Mouse (Mus musculus): ENCODE data around the gene Guca2b. TPM values are rescaled to one million over a fixed set of nuclear protein-coding genes. Genes with fewer than 3 reads are reported as not detected.

The Guca2b gene
- polyA plus RNA-seq (2011; ENCODE audit: insufficient read depth, insufficient read length, low read depth, missing spikeins) = not detected in 2 replicates

DNA sequence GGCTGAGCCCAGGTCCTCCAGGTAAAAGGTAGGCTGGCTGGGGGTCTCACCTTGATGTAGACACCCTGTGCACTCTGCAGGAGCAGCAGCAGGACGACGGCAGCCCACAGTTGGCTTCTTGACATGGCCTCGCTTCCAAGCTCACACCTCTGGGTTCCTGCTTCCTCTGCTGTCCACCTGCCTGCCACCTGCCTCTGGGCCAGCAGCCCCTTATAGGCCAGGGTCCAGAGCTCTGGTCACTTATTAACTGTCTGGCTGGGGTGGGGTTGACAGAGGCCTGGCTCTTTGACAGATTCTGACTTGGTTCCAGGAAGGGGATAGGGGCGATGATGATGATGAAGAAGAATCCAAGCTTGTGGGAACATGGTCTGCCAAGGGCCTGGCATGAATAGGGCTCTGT lies at the start of gene Guca2b:
Gene Guca2b (minus strand): TSS at position 224 of the 400 bp plus-strand sequence.
- H3K36me3 ChIP-seq (ENCODE audit: control insufficient read depth, insufficient read depth, low read length, poor library complexity, severe bottlenecking) = no peaks in the 10 kb centered on the region
- no peak within 1 kb of the TSS for H3K4me3 ChIP-seq (ENCODE audit: low read depth, low read length)
- H3K4me1 ChIP-seq (ENCODE audit: control insufficient read depth, insufficient read depth, low read length) = no peaks in the 10 kb centered on the region
- H3K9ac ChIP-seq (ENCODE audit: low read depth, poor library complexity, severe bottlenecking) = no peak within 1 kb of the TSS
- no peak for TF ChIP-seq POLR2A (IDR thresholded peaks at IDR 0.05; ENCODE audit: insufficient read depth, low read length)
- TF ChIP-seq EP300 (IDR thresholded peaks at IDR 0.05; ENCODE audit: insufficient read depth, low read depth, low read length) = no peak
- no peak for TF ChIP-seq CTCF (IDR thresholded peaks at IDR 0.05; ENCODE audit: low read depth, low read length)
- H3K27me3 ChIP-seq (ENCODE audit: control insufficient read depth, insufficient read depth, low read length, poor library complexity, severe bottlenecking) = no peaks in the 10 kb centered on the region
- H3K27ac ChIP-seq (ENCODE audit: insufficient read depth, low read length) = no peak within 1 kb of the TSS
- H3K9me3 ChIP-seq (replicated peaks; ENCODE audit: control insufficient read depth, insufficient read depth, low read length, poor library complexity, severe bottlenecking) = peaks cover 4% of the 10 kb centered on the region; the same call in 1 of the 2 replicates

DNA sequence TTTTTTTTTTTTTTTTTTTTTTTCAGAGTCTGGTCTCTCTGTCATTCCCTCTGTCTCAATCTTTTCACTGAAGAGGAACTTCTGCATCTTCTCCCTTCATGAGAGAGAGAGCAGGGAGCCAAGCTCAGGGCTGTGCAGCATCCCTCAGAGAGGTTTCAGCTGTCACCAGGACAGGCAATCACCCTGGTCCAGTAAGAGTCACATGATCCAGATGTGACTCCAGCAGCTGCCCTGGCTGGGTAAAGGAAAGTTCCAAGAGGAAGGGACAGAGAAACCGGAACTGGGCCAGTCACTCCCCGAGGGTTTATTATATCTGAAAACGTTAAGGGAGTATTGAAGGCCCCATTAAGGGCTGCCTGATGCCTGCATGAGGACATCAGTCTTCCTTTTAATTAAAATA lies 49.0 kb upstream of the Guca2b start:
- Histone ChIP-seq H3K9me3 (replicated peaks; ENCODE audit: control insufficient read depth, insufficient read depth, low read length, poor library complexity, severe bottlenecking) (no peaks in the 10 kb centered on the region), H3K4me1 (ENCODE audit: control insufficient read depth, insufficient read depth, low read length) (no peaks in the 10 kb centered on the region), H3K27ac (ENCODE audit: insufficient read depth, low read length) (no peak overlapping the region), H3K36me3 (ENCODE audit: control insufficient read depth, insufficient read depth, low read length, poor library complexity, severe bottlenecking) (no peaks in the 10 kb centered on the region), H3K4me3 (ENCODE audit: low read depth, low read length) (no peak overlapping the region), H3K9ac (ENCODE audit: low read depth, poor library complexity, severe bottlenecking) (no peak overlapping the region), H3K27me3 (ENCODE audit: control insufficient read depth, insufficient read depth, low read length, poor library complexity, severe bottlenecking) (no peaks in the 10 kb centered on the region)
- TF ChIP-seq CTCF (IDR thresholded peaks at IDR 0.05; ENCODE audit: low read depth, low read length) (no peak), EP300 (IDR thresholded peaks at IDR 0.05; ENCODE audit: insufficient read depth, low read depth, low read length) (no peak), POLR2A (IDR thresholded peaks at IDR 0.05; ENCODE audit: insufficient read depth, low read length) (no peak)

DNA sequence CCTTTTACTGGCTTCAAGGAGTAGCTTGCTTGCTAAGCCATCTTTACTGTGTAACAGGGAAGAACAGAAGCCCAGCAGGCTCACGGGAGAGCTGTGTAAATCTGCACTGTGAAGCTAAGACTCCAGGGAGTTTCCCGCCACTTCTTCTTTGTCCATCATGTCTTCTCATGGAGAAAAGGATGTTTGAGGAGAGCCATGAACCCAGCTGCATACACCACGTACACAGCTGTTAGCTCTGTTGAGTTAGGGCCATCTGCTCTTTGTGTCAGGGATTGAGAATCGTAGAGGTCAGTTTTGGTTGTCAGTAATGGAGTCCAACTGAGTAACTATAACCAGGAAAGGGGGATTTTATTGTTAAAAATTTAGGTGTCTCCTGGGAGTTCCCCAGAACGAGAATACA lies 48.6 kb upstream of the Guca2b start:
- Histone ChIP-seq H3K4me3 (ENCODE audit: low read depth, low read length) (no peak overlapping the region), H3K27me3 (ENCODE audit: control insufficient read depth, insufficient read depth, low read length, poor library complexity, severe bottlenecking) (no peaks in the 10 kb centered on the region), H3K9ac (ENCODE audit: low read depth, poor library complexity, severe bottlenecking) (no peak overlapping the region), H3K36me3 (ENCODE audit: control insufficient read depth, insufficient read depth, low read length, poor library complexity, severe bottlenecking) (no peaks in the 10 kb centered on the region), H3K9me3 (replicated peaks; ENCODE audit: control insufficient read depth, insufficient read depth, low read length, poor library complexity, severe bottlenecking) (no peaks in the 10 kb centered on the region), H3K27ac (ENCODE audit: insufficient read depth, low read length) (no peak overlapping the region), H3K4me1 (ENCODE audit: control insufficient read depth, insufficient read depth, low read length) (no peaks in the 10 kb centered on the region)
- TF ChIP-seq POLR2A (IDR thresholded peaks at IDR 0.05; ENCODE audit: insufficient read depth, low read length) (no peak), CTCF (IDR thresholded peaks at IDR 0.05; ENCODE audit: low read depth, low read length) (no peak)

DNA sequence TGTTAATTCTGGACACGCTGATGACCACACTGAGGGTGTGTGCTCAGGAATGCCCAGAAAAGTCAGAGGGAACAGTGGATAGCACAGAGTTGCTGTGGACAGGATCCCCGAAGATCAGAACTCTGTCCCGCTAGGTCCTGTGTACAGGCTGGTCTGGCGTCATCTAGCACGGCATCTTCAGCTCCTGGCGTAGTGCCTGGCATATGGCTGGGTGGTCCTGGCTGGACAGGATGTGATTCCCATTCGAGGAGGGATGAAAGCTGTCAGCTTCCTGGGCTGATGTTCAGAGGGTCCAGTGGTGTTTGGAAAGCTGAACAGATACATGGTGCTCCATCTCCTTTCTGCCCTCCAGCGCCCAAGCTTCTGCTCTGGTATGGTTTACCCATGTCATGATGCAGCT lies 45.2 kb upstream of the Guca2b start:
- H3K4me1 ChIP-seq (ENCODE audit: control insufficient read depth, insufficient read depth, low read length) = no peaks in the 10 kb centered on the region

DNA sequence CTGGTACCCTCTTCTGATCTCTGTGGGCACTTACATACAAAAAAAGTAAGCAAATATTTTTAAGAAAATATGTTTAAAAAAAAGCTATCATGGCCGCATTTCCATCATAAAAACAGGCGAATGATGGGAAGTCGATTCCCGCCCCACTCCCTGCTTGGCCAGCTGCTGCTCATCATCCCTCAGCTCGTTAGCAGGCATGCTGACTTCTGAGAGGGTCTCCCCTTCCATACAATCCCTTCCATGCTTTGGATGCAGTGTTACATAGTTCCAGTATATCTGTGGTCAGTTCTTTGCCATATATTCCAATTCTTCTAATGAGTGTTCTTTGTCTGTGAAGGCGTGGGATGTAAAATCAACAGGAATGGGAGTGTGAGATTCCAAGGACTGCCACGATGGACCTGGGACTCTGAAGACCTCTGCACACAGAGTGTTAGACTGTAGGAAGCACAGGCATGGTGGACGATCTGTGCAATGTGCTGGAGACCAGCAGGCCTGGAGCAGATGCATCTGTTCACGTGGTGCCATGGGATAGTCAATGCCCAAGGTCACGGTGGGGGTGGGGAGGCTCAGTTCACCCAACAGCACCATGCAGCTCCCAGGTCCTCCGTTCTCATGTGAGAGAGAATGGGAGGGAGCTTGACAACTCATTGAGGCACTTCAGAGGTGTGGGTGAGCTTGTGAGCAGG lies 42.7 kb upstream of the Guca2b start:
- H3K27ac ChIP-seq (ENCODE audit: insufficient read depth, low read length) = no peak overlapping the region
- no peaks in the 10 kb centered on the region for H3K27me3 ChIP-seq (ENCODE audit: control insufficient read depth, insufficient read depth, low read length, poor library complexity, severe bottlenecking)
- H3K4me1 ChIP-seq (ENCODE audit: control insufficient read depth, insufficient read depth, low read length) = no peaks in the 10 kb centered on the region
- no peaks in the 10 kb centered on the region for H3K9me3 ChIP-seq (replicated peaks; ENCODE audit: control insufficient read depth, insufficient read depth, low read length, poor library complexity, severe bottlenecking)
- H3K4me3 ChIP-seq (ENCODE audit: low read depth, low read length) = no peak overlapping the region
- TF ChIP-seq POLR2A (IDR thresholded peaks at IDR 0.05; ENCODE audit: insufficient read depth, low read length) = no peak
- TF ChIP-seq CTCF (IDR thresholded peaks at IDR 0.05; ENCODE audit: low read depth, low read length) = no peak
- TF ChIP-seq EP300 (IDR thresholded peaks at IDR 0.05; ENCODE audit: insufficient read depth, low read depth, low read length) = no peak
- H3K36me3 ChIP-seq (ENCODE audit: control insufficient read depth, insufficient read depth, low read length, poor library complexity, severe bottlenecking) = no peaks in the 10 kb centered on the region
- H3K9ac ChIP-seq (ENCODE audit: low read depth, poor library complexity, severe bottlenecking) = no peak overlapping the region

More for the DNA sequence above, 45.2 kb upstream of the Guca2b start:
- no peak overlapping the region for H3K4me3 ChIP-seq (ENCODE audit: low read depth, low read length)
- TF ChIP-seq CTCF (IDR thresholded peaks at IDR 0.05; ENCODE audit: low read depth, low read length) (no peak), EP300 (IDR thresholded peaks at IDR 0.05; ENCODE audit: insufficient read depth, low read depth, low read length) (no peak), POLR2A (IDR thresholded peaks at IDR 0.05; ENCODE audit: insufficient read depth, low read length) (no peak)
- H3K9ac ChIP-seq (ENCODE audit: low read depth, poor library complexity, severe bottlenecking) = no peak overlapping the region
- H3K27me3 ChIP-seq (ENCODE audit: control insufficient read depth, insufficient read depth, low read length, poor library complexity, severe bottlenecking) = no peaks in the 10 kb centered on the region
- no peaks in the 10 kb centered on the region for H3K9me3 ChIP-seq (replicated peaks; ENCODE audit: control insufficient read depth, insufficient read depth, low read length, poor library complexity, severe bottlenecking)
- no peaks in the 10 kb centered on the region for H3K36me3 ChIP-seq (ENCODE audit: control insufficient read depth, insufficient read depth, low read length, poor library complexity, severe bottlenecking)
- no peak overlapping the region for H3K27ac ChIP-seq (ENCODE audit: insufficient read depth, low read length)

DNA sequence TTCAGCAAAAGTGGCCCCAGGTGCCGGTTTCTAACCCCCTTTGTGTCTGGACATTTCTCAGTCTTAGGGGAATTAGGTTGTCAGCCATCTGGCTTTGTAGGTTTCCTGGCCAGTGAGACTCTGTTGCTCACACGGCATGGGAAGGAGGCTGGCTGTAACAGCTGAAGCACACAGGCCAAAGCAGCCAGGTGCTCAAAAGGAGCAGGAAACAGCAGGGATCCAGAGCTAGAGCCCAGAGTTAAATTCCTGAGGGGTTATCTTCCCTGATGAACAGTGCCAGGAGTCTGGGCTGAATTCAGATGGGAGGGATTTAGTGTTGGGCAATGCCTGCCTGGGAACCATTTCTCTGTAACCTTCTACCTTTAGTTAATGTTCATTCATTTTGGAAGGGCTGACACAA lies 39.6 kb upstream of the Guca2b start:
- TF ChIP-seq POLR2A (IDR thresholded peaks at IDR 0.05; ENCODE audit: insufficient read depth, low read length) = no peak
- no peak for TF ChIP-seq CTCF (IDR thresholded peaks at IDR 0.05; ENCODE audit: low read depth, low read length)
- TF ChIP-seq EP300 (IDR thresholded peaks at IDR 0.05; ENCODE audit: insufficient read depth, low read depth, low read length) = no peak
- H3K9me3 ChIP-seq (replicated peaks; ENCODE audit: control insufficient read depth, insufficient read depth, low read length, poor library complexity, severe bottlenecking) = no peaks in the 10 kb centered on the region; the same call in 1 of the 2 replicates
- H3K4me1 ChIP-seq (ENCODE audit: control insufficient read depth, insufficient read depth, low read length) = no peaks in the 10 kb centered on the region
- H3K36me3 ChIP-seq (ENCODE audit: control insufficient read depth, insufficient read depth, low read length, poor library complexity, severe bottlenecking) = no peaks in the 10 kb centered on the region
- H3K27ac ChIP-seq (ENCODE audit: insufficient read depth, low read length) = no peak overlapping the region
- no peaks in the 10 kb centered on the region for H3K27me3 ChIP-seq (ENCODE audit: control insufficient read depth, insufficient read depth, low read length, poor library complexity, severe bottlenecking)
- H3K9ac ChIP-seq (ENCODE audit: low read depth, poor library complexity, severe bottlenecking) = no peak overlapping the region
- H3K4me3 ChIP-seq (ENCODE audit: low read depth, low read length) = no peak overlapping the region

All from ES-Bruce4 (cell line).